Mouse (Mus musculus): ENCODE measurements around the gene Stx5a.
A peak's percentile ranks its signal among the peaks of the same experiment; 100 is the strongest.

Gene Stx5a

DNA sequence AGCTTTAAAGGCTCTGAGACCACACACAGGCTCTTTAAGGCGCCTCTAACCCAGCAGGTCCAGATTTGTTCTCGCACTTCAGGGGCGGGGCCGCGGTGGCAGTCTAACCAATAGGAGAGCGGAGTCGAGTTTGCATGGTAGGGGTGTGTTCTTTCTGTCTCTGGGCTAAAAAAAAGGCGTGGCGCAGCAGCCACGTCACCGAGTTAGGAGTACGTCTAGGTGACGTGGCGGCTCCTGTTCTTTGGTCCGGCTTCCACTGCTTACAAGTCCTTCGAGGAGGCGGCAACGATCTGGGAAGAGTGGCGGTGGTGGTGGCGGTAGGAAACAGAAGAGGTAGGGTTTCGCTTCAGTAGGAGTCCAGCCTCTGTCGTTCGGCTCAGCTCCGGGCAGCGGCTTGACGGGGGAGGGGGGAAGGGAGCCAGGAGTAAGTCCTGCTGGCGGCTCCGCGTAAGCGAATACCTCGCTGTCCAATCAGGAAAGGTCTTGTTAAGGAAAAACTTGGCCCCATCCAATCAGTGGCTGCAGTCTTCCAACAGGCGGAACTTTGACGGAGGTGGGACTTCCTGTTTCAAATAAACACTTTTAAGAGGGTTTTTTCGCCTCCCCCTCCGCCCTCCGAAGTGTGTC is at the start of gene Stx5a:
Stx5a (plus strand) TSS at position 171 of the 627 bp plus-strand sequence.
- H3K9me3 ChIP-seq (ENCODE audit: low read length), result no peaks in the 10 kb centered on the region
- H3K27me3 ChIP-seq (ENCODE audit: insufficient read depth, low read length), result no peaks in the 10 kb centered on the region
- no peak for TF ChIP-seq POU5F1 (IDR thresholded peaks at IDR 0.05; ENCODE audit: borderline replicate concordance, low read length)
- peak within 1 kb of the TSS; percentile 93 for H3K4me3 ChIP-seq (replicated peaks; ENCODE audit: low read length)
- peaks cover 59% of the 10 kb centered on the region for H3K4me1 ChIP-seq (replicated peaks; ENCODE audit: low read depth, low read length)
- H3K36me3 ChIP-seq (ENCODE audit: insufficient read depth, low read length), result peaks cover 80% of the 10 kb centered on the region

DNA sequence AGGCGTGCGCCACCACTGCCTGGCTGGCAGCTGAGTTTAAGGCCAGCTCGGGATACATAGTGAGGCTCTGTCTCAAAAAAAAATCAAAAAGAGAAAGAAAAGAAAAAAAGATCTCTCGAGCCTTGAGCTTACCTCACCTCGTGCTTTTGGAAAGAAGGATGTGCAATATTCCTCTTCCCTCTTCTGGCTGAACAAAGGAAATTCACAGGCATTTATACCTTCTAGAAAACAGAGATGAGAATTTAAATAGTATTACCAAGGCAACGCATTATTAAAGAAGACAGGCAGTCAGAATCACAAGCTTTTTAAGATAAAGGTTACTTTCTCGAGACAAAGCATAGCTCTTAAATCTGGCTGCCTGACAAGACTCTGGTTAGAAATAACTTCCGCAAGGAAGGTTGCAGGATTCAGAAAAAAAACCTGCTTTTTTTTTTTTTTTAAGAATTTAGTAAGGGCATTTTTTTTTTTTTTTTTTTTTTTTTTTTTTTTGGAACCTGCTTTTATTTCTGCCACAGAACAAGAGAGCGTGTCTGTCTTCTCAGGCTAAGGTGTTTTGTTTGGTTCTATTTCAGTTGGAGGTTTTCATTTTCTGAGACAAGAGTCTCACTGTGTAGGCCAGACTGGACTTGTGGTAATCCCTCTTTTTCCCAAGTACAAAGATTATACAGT is 49.2 kb upstream of the Stx5a start:
- TF ChIP-seq POU5F1 (IDR thresholded peaks at IDR 0.05; ENCODE audit: borderline replicate concordance, low read length) (no peak), CTCF (conservative IDR thresholded peaks at IDR 0.05; ENCODE audit: low read length) (no peak)
- peaks cover 67% of the 10 kb centered on the region for H3K4me1 ChIP-seq (replicated peaks; ENCODE audit: low read depth, low read length)
- no peaks in the 10 kb centered on the region for H3K27me3 ChIP-seq (ENCODE audit: insufficient read depth, low read length)
- H3K4me3 ChIP-seq (replicated peaks; ENCODE audit: low read length), result no peak overlapping the region
- H3K9me3 ChIP-seq (ENCODE audit: low read length), result no peaks in the 10 kb centered on the region
- H3K36me3 ChIP-seq (ENCODE audit: insufficient read depth, low read length), result no peaks in the 10 kb centered on the region

DNA sequence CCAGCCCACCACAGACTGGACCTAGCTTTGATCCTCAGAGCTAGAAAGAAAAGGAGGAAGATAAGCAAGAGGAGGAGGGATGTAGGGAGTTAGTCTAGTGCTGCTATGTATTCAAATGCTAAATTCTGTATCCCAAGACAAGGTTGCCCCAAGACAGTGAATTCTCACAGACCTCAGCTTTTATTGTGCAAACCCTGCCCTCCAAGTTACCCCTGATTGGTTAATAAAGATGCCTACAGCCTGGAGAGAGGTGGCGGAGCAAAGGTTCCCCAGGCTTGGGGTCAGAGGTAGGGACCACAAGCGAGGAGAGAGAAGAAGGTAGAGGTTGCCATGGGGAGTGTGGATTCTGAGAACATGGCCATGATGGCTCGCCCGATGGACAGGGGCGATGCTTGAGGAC is 48.5 kb upstream of the Stx5a start:
- Histone ChIP-seq H3K27me3 (ENCODE audit: insufficient read depth, low read length) (no peaks in the 10 kb centered on the region), H3K4me3 (replicated peaks; ENCODE audit: low read length) (no peak overlapping the region; the same call in 1 of the 2 replicates), H3K9me3 (ENCODE audit: low read length) (no peaks in the 10 kb centered on the region), H3K36me3 (ENCODE audit: insufficient read depth, low read length) (no peaks in the 10 kb centered on the region), H3K4me1 (replicated peaks; ENCODE audit: low read depth, low read length) (peaks cover 69% of the 10 kb centered on the region)
- TF ChIP-seq CTCF (conservative IDR thresholded peaks at IDR 0.05; ENCODE audit: low read length) (no peak), NANOG (IDR thresholded peaks at IDR 0.05; ENCODE audit: borderline replicate concordance, low read length) (no peak), POU5F1 (IDR thresholded peaks at IDR 0.05; ENCODE audit: borderline replicate concordance, low read length) (no peak)

DNA sequence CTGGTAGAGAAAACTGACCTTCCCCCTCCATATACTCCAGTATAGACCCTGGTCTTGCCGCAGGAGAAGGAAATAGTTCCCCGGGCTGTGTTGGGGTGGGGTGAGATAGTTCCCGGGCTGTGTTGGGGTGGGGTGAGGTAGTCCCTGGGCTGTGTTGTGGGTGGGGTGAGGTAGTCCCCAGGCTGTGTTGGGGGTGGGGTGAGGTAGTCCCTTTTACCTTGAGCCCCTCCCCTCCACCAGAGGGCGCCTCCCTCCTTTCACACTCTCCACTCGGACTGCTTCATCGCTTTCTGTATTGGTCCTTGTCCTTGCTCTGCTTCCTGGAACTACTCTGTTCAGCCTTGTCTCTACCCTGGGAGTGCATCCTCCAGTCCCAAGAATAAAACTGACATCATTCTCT is 45.9 kb upstream of the Stx5a start:
- H3K4me3 ChIP-seq (replicated peaks; ENCODE audit: low read length), result peak overlapping the region; percentile 37
- TF ChIP-seq CTCF (conservative IDR thresholded peaks at IDR 0.05; ENCODE audit: low read length) (peak; percentile 53), NANOG (IDR thresholded peaks at IDR 0.05; ENCODE audit: borderline replicate concordance, low read length) (no peak)

DNA sequence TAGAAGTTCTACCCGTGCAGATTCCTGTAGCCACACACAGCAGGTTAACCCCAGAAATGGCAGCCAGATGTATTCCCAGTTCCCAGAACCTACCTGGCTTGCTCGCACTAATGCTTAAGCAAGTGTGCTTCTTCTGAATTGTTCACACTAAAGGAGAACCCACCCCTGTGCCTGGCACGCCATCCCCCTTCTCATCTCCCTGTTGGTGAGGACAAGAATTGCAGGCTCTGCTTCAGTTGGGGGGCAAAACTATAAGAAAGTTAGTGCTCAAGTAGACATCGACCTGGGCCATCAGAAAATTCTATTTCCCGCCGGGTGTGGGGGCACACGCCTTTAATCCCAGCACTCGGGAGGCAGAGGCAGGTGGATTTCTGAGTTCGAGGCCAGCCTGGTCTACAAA is 41.6 kb upstream of the Stx5a start:
- Histone ChIP-seq H3K27me3 (ENCODE audit: insufficient read depth, low read length) (no peaks in the 10 kb centered on the region), H3K4me3 (replicated peaks; ENCODE audit: low read length) (no peak overlapping the region), H3K9me3 (ENCODE audit: low read length) (no peaks in the 10 kb centered on the region), H3K36me3 (ENCODE audit: insufficient read depth, low read length) (0 out of 2 replicates have a peak, but pooled peaks cover 4% of the 10 kb centered on the region), H3K4me1 (replicated peaks; ENCODE audit: low read depth, low read length) (peaks cover 76% of the 10 kb centered on the region)
- TF ChIP-seq NANOG (IDR thresholded peaks at IDR 0.05; ENCODE audit: borderline replicate concordance, low read length) (no peak), CTCF (conservative IDR thresholded peaks at IDR 0.05; ENCODE audit: low read length) (peak; percentile 57), POU5F1 (IDR thresholded peaks at IDR 0.05; ENCODE audit: borderline replicate concordance, low read length) (no peak)

More for the DNA sequence above, 45.9 kb upstream of the Stx5a start:
- Histone ChIP-seq H3K4me1 (replicated peaks; ENCODE audit: low read depth, low read length) (peaks cover 80% of the 10 kb centered on the region), H3K27me3 (ENCODE audit: insufficient read depth, low read length) (no peaks in the 10 kb centered on the region), H3K9me3 (ENCODE audit: low read length) (no peaks in the 10 kb centered on the region), H3K36me3 (ENCODE audit: insufficient read depth, low read length) (no peaks in the 10 kb centered on the region)

DNA sequence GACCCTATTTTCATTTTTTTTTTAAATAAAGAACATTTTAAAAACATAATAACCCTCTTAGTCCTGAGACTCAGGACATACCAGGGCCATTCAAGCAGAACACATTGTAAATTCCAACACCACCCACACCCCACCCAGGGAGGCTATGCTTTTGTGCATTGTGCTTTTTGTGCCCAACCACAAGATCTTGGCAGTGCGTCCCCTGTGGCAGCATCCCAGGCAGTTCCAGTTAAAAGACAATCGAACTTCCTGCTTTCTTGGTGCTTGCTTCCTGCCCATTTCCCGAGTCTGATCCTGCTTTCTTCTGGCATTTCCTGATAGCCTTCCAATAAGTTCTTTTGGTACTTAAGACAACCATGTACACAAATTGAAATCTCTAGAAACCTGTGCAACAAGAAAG is 38.8 kb upstream of the Stx5a start:
- Histone ChIP-seq H3K4me1 (replicated peaks; ENCODE audit: low read depth, low read length) (peaks cover 78% of the 10 kb centered on the region), H3K36me3 (ENCODE audit: insufficient read depth, low read length) (peaks cover 24% of the 10 kb centered on the region), H3K9me3 (ENCODE audit: low read length) (no peaks in the 10 kb centered on the region), H3K4me3 (replicated peaks; ENCODE audit: low read length) (peak overlapping the region; percentile 45), H3K27me3 (ENCODE audit: insufficient read depth, low read length) (no peaks in the 10 kb centered on the region)
- TF ChIP-seq POU5F1 (IDR thresholded peaks at IDR 0.05; ENCODE audit: borderline replicate concordance, low read length) (no peak), NANOG (IDR thresholded peaks at IDR 0.05; ENCODE audit: borderline replicate concordance, low read length) (no peak), CTCF (conservative IDR thresholded peaks at IDR 0.05; ENCODE audit: low read length) (no peak; the same call in 1 of the 2 replicates)

DNA sequence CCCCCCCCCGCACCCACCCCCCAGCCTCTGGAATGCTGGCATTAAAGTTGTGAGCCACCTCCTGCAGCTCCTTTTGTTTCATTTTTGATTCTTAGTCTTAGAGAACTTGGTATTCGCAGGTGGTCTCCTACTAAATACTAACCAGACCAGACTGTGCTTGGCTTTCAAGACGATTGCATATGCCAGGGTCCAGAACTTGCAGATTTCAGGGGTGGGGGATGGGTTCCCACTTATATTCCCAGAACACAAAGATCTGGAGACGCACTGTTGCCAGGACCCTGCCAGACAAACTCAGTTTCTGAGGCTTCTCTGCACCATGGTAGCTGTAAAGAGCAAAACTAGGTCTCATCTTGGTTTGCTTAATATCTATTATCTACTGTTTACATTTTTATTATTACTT is 37.6 kb upstream of the Stx5a start:
- H3K27me3 ChIP-seq (ENCODE audit: insufficient read depth, low read length), result no peaks in the 10 kb centered on the region
- peaks cover 89% of the 10 kb centered on the region for H3K4me1 ChIP-seq (replicated peaks; ENCODE audit: low read depth, low read length)
- H3K9me3 ChIP-seq (ENCODE audit: low read length), result peaks cover 2% of the 10 kb centered on the region; the same call in 1 of the 2 replicates
- peaks cover 35% of the 10 kb centered on the region for H3K36me3 ChIP-seq (ENCODE audit: insufficient read depth, low read length)
- TF ChIP-seq CTCF (conservative IDR thresholded peaks at IDR 0.05; ENCODE audit: low read length) (no peak), POU5F1 (IDR thresholded peaks at IDR 0.05; ENCODE audit: borderline replicate concordance, low read length) (no peak), NANOG (IDR thresholded peaks at IDR 0.05; ENCODE audit: borderline replicate concordance, low read length) (no peak)
- H3K4me3 ChIP-seq (replicated peaks; ENCODE audit: low read length), result no peak overlapping the region

DNA sequence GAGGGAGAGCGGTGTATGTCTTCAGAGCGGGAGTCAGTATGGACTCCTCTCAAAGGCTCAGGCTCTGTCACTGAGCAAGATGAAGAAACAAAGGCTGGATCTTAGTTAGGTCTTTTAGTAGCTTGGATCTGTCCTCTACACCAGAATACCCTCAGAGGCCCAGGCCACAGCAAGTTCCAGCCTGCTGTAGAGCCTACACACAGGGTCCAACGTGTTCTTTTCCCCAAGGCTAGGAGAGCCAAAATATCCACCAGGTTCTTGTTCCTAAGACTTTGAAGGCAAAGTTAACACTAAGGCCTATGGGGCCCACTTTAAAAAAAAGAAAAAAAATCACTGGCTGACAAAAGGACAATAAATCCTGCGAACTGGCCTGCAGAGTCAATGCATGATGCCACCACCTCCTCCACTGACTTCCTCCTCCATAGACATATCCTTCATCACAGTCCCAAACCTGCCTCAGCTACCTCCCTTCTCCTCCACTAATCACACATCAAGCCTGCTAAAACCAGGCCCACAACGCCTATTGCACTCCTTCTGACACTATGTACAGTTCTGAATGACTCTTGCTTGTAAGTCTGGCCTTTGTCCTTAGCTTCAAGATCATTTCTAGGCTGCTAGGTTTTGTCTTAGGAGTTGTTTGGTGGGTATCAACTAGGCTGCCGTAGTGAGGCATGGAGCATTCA is 36.0 kb upstream of the Stx5a start:
- H3K4me3 ChIP-seq (replicated peaks; ENCODE audit: low read length), result no peak overlapping the region
- H3K9me3 ChIP-seq (ENCODE audit: low read length), result peaks cover 8% of the 10 kb centered on the region; the same call in 1 of the 2 replicates
- H3K27me3 ChIP-seq (ENCODE audit: insufficient read depth, low read length), result no peaks in the 10 kb centered on the region
- peaks cover 51% of the 10 kb centered on the region for H3K36me3 ChIP-seq (ENCODE audit: insufficient read depth, low read length)
- peaks cover 94% of the 10 kb centered on the region for H3K4me1 ChIP-seq (replicated peaks; ENCODE audit: low read depth, low read length)
- no peak for TF ChIP-seq NANOG (IDR thresholded peaks at IDR 0.05; ENCODE audit: borderline replicate concordance, low read length)
- no peak for TF ChIP-seq CTCF (conservative IDR thresholded peaks at IDR 0.05; ENCODE audit: low read length)
- no peak for TF ChIP-seq POU5F1 (IDR thresholded peaks at IDR 0.05; ENCODE audit: borderline replicate concordance, low read length)

Measured in E14TG2a.4 (cell line).